Mouse (Mus musculus): ENCODE measurements around the gene Erich2. TPM values are rescaled to one million over a fixed set of nuclear protein-coding genes. Genes with fewer than 3 reads are reported as not detected.
"Not testable (repeated sequence)": the region's sequence is repeated elsewhere in the genome, so short reads cannot be mapped to it uniquely, and the experiment has no call there.

The Erich2 gene
- not detected for total RNA-seq (2018; cell fraction: chromatin; rRNA removed)
- total RNA-seq (2018; cell fraction: cytosol; rRNA removed), result not detected
- not detected for total RNA-seq (2018; cell fraction: nucleus; rRNA removed)
- not detected in 3 replicates for polyA plus RNA-seq (2018)

GRCm38 (mm10) chr2:70508496-70508895 lies at the start of gene Erich2:
TSS of gene Erich2 (plus strand) at chr2:70508819.
- Histone ChIP-seq H3K27ac (no peak within 1 kb of the TSS), H3K79me2 (ENCODE audit: inconsistent target) (no peaks in the 10 kb centered on the region), H3K4me3 (ENCODE audit: inconsistent target) (no peak within 1 kb of the TSS), H3K36me3 (ENCODE audit: inconsistent target) (no peaks in the 10 kb centered on the region)
- 23% methylated on average over 10 of the region's 10 CpGs for WGBS (ENCODE audit: missing documents)

- Histone ChIP-seq H3K27ac (no peak overlapping the region), H3K36me3 (ENCODE audit: inconsistent target) (no peaks in the 10 kb centered on the region), H3K79me2 (ENCODE audit: inconsistent target) (no peaks in the 10 kb centered on the region), H3K4me3 (ENCODE audit: inconsistent target) (no peak overlapping the region)
- 0% methylated on average over 1 of the region's 1 CpGs for WGBS (ENCODE audit: missing documents)
These were observed 45.0 kb upstream of the Erich2 start for GRCm38 (mm10) chr2:70463606-70464005.

- 44% methylated on average over 5 of the region's 5 CpGs for WGBS (ENCODE audit: missing documents)
- H3K79me2 ChIP-seq (ENCODE audit: inconsistent target), result no peaks in the 10 kb centered on the region
- H3K36me3 ChIP-seq (ENCODE audit: inconsistent target), result no peaks in the 10 kb centered on the region
These were observed 37.5 kb upstream of the Erich2 start for GRCm38 (mm10) chr2:70471136-70471535.

DNA sequence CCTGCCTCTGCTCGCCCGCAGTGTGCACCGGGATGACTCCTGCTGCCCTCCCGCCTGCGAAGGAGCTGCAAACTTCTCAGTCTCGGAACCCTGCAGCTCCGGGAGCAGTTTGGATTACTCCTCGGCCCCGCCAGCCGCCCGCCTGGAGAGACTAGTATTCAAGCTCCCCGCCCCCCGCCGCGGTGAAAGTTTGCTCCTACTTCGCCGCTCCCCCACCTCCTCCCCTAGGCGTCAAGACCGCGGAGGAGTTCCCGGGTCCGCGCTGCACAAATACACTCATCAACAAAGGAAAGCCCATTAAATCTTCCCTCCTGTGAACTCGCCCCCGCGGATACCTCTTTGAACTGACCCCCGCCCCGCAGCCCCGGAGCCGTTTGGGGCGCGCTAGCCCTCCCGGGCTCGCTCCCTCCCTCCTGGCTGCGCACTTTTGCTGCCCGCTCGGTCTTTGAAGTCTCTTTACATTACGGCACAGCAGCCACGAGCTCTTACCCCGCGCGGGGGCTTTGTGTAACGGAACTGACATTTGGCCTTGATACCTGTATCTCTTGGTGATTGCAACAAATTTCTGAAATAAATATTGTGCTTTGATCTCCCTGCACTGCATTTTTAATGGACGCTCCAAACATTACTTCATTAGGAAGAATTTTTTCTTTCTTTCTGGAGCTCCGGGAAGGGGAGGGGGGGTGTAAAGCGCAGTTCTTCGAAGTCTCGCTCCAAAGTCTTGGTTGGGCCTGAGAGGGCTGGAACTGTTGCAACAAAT lies 36.6 kb upstream of the Erich2 start:
- WGBS (ENCODE audit: missing documents), result 5% methylated on average over 48 of the region's 48 CpGs
- Histone ChIP-seq H3K79me2 (ENCODE audit: inconsistent target) (no peaks in the 10 kb centered on the region), H3K4me3 (ENCODE audit: inconsistent target) (no peak overlapping the region), H3K27ac (no peak overlapping the region), H3K36me3 (ENCODE audit: inconsistent target) (no peaks in the 10 kb centered on the region)

More at GRCm38 (mm10) chr2:70471136-70471535, 37.5 kb upstream of the Erich2 start:
- Histone ChIP-seq H3K4me3 (ENCODE audit: inconsistent target) (no peak overlapping the region), H3K27ac (no peak overlapping the region)

- H3K4me3 ChIP-seq (ENCODE audit: inconsistent target), result no peak overlapping the region
These were observed 10.8 kb upstream of the Erich2 start for GRCm38 (mm10) chr2:70497715-70498318.

DNA sequence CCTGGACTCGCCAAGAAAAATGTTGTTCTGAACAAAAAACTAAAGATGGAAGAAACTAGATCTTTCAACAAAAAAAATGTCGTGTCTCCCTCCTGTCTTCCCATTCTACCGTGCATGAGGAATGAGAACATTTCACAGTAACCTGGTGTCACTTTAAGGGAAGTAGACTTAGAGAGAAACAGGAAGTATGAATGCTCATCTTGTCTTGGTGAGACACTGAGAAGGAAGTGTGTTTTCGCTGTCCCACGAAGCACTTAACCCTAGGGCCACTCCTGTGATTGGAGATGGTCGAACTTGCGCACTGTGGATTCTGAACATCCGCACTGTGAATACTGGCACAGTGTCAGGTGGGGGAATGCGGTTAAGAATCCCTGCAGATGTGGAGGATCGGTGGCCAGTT lies 5.2 kb upstream of the Erich2 start:
- no peak overlapping the region for H3K27ac ChIP-seq
- WGBS (ENCODE audit: missing documents), result 61% methylated on average over 10 of the region's 10 CpGs
- no peak overlapping the region for H3K4me3 ChIP-seq (ENCODE audit: inconsistent target)
- no peaks in the 10 kb centered on the region for H3K79me2 ChIP-seq (ENCODE audit: inconsistent target)
- no peaks in the 10 kb centered on the region for H3K36me3 ChIP-seq (ENCODE audit: inconsistent target)

More at GRCm38 (mm10) chr2:70497715-70498318, 10.8 kb upstream of the Erich2 start:
- H3K36me3 ChIP-seq (ENCODE audit: inconsistent target), result no peaks in the 10 kb centered on the region
- no peaks in the 10 kb centered on the region for H3K79me2 ChIP-seq (ENCODE audit: inconsistent target)
- no peak overlapping the region for H3K27ac ChIP-seq
- WGBS (ENCODE audit: missing documents), result 2% methylated on average over 13 of the region's 13 CpGs

- WGBS (ENCODE audit: missing documents), result 0% methylated on average over 1 of the region's 1 CpGs
- Histone ChIP-seq H3K36me3 (ENCODE audit: inconsistent target) (no peaks in the 10 kb centered on the region), H3K27ac (no peak overlapping the region), H3K79me2 (ENCODE audit: inconsistent target) (no peaks in the 10 kb centered on the region), H3K4me3 (ENCODE audit: inconsistent target) (no peak overlapping the region)
These were observed 3.4 kb upstream of the Erich2 start for GRCm38 (mm10) chr2:70505229-70505628.

DNA sequence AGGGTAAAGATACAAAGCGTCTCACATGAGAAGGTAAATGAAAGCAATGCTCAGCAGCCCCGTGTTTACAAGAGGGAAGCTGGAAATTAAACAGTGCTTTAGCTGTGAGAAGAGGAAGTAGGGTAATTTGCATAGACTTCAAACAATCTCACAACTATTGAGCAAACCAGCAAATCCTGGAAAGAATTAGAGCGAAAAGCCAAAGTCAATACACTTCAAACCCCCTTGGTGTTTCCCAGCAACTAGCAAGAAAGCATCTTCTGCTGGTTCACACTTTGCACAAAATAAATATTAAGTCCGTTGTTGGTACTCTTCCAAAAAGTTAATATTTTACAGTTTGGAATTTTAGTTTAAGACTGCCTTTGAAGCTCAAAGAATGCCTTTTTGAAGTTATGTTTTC lies 2.7 kb upstream of the Erich2 start:
- no peaks in the 10 kb centered on the region for H3K79me2 ChIP-seq (ENCODE audit: inconsistent target)
- no peaks in the 10 kb centered on the region for H3K36me3 ChIP-seq (ENCODE audit: inconsistent target)
- no peak overlapping the region for H3K4me3 ChIP-seq (ENCODE audit: inconsistent target)
- H3K27ac ChIP-seq, result no peak overlapping the region
- WGBS (ENCODE audit: missing documents), result 11% methylated on average over 4 of the region's 4 CpGs

DNA sequence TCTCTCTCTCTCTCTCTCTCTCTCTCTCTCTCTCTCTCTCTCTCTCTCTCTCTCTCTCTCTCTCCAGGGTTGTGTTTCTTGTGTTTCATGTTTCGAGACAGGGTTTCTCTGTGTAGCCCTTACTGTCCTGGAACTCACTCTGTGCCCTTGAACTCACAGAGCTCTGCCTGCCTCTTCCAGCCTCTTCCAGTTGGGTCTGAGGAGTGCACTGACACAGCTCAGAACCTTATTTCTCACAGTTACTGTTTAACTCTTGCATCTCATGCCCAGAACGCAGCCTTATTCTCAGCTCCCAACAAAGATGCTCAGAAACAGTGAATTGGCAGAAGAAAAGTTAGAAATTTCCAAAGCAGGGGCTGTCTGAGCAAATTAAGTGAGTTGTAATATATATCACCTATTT lies 2.2 kb upstream of the Erich2 start:
- H3K36me3 ChIP-seq (ENCODE audit: inconsistent target), result no peaks in the 10 kb centered on the region
- WGBS (ENCODE audit: missing documents), result 87% methylated on average over 2 of the region's 2 CpGs
- H3K79me2 ChIP-seq (ENCODE audit: inconsistent target), result no peaks in the 10 kb centered on the region
- no peak overlapping the region for H3K27ac ChIP-seq
- no peak overlapping the region for H3K4me3 ChIP-seq (ENCODE audit: inconsistent target)

- Histone ChIP-seq H3K79me2 (ENCODE audit: inconsistent target) (no peaks in the 10 kb centered on the region), H3K36me3 (ENCODE audit: inconsistent target) (no peaks in the 10 kb centered on the region), H3K27ac (no peak overlapping the region), H3K4me3 (ENCODE audit: inconsistent target) (no peak overlapping the region)
- WGBS (ENCODE audit: missing documents), result 1% methylated on average over 49 of the region's 56 CpGs
These were observed 508 bp downstream of the Erich2 start for GRCm38 (mm10) chr2:70509021-70509632.

DNA sequence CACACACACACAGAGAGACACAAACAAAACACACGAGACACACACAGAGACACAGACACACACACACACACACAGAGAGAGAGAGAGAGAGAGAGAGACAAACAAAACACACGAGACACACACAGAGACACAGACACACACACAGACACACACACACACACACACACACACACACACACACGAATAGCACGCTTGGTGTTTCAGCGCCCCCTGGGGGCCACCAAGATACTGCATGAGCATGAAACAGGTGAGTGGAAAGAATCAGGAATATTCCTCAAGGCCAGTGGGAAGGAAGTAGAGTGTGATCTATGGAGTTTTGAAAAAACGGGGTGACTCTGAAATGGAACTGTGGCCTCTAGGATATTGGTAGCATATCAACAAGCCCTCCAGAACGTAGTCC lies 29.7 kb downstream of the Erich2 start:
- not testable (repeated sequence) for H3K27ac ChIP-seq; H3K4me3 ChIP-seq (ENCODE audit: inconsistent target); H3K79me2 ChIP-seq (ENCODE audit: inconsistent target); H3K36me3 ChIP-seq (ENCODE audit: inconsistent target)
- 46% methylated on average over 4 of the region's 7 CpGs for WGBS (ENCODE audit: missing documents)

- Histone ChIP-seq H3K4me3 (ENCODE audit: inconsistent target) (no peak overlapping the region), H3K36me3 (ENCODE audit: inconsistent target) (no peaks in the 10 kb centered on the region), H3K79me2 (ENCODE audit: inconsistent target) (no peaks in the 10 kb centered on the region), H3K27ac (no peak overlapping the region)
- WGBS (ENCODE audit: missing documents), result 82% methylated on average over 6 of the region's 6 CpGs
These were observed 42.1 kb downstream of the Erich2 start for GRCm38 (mm10) chr2:70550671-70551070.

- H3K27ac ChIP-seq, result no peak overlapping the region
- H3K36me3 ChIP-seq (ENCODE audit: inconsistent target), result no peaks in the 10 kb centered on the region
- H3K79me2 ChIP-seq (ENCODE audit: inconsistent target), result no peaks in the 10 kb centered on the region
- 53% methylated on average over 2 of the region's 2 CpGs for WGBS (ENCODE audit: missing documents)
- no peak overlapping the region for H3K4me3 ChIP-seq (ENCODE audit: inconsistent target)
These were observed 42.8 kb downstream of the Erich2 start for GRCm38 (mm10) chr2:70551446-70551845.

- H3K4me3 ChIP-seq (ENCODE audit: inconsistent target), result no peak overlapping the region
- no peaks in the 10 kb centered on the region for H3K36me3 ChIP-seq (ENCODE audit: inconsistent target)
- no peaks in the 10 kb centered on the region for H3K79me2 ChIP-seq (ENCODE audit: inconsistent target)
- H3K27ac ChIP-seq, result no peak overlapping the region
- WGBS (ENCODE audit: missing documents), result 81% methylated on average over 15 of the region's 15 CpGs
These were observed 43.5 kb downstream of the Erich2 start for GRCm38 (mm10) chr2:70552067-70552598.

GRCm38 (mm10) chr2:70552772-70553171 lies 44.2 kb downstream of the Erich2 start, which contains the start of gene Gad1:
TSS of gene Gad1 (plus strand) at chr2:70553072.
- H3K4me3 ChIP-seq (ENCODE audit: inconsistent target), result no peak within 1 kb of the TSS
- H3K36me3 ChIP-seq (ENCODE audit: inconsistent target), result no peaks in the 10 kb centered on the region
- H3K27ac ChIP-seq, result no peak within 1 kb of the TSS
- WGBS (ENCODE audit: missing documents), result 55% methylated on average over 4 of the region's 4 CpGs
- no peaks in the 10 kb centered on the region for H3K79me2 ChIP-seq (ENCODE audit: inconsistent target)
